Comparison of ENCODE assay signal across 8 mouse cellular contexts in genomic region chr3:97868024-97868689, GRCm38 (mm10). TPM values are rescaled to one million over a fixed set of nuclear protein-coding genes. Genes with fewer than 3 reads are reported as not detected.
DNase-seq lines count a peak whose midpoint lies in the region; ATAC-seq and TF ChIP-seq lines count a peak whose summit lies in the region.

No protein-coding gene starts in this region.

- no peaks in the 10 kb centered on the region for H3K9me3 ChIP-seq in neural tube, embryonic 11.5 days (ENCODE audit: control insufficient read depth, low read length)
- H3K9me3 ChIP-seq in embryonic facial prominence, embryonic 13.5 days: no peaks in the 10 kb centered on the region
- no peaks in the 10 kb centered on the region for H3K9me3 ChIP-seq in limb, embryonic 12.5 days
- H3K9me3 ChIP-seq in midbrain, embryonic 13.5 days: no peaks in the 10 kb centered on the region

- DNase-seq in neural tube, embryonic 11.5 days (ENCODE audit: low spot score): peak; percentile 60
- DNase-seq in neural tube, embryonic 10.5 days (ENCODE audit: extremely low spot score, low spot score): no peak
- peak; percentile 70 to 83 for DNase-seq in heart, adult 18-20 months
- peak; percentile 63 for DNase-seq in kidney, adult 11 months
- DNase-seq in spleen, adult 2 months (ENCODE audit: low read depth in 1 of 2, low spot score in 2 of 2): peak in 1 of 2 experiments; percentile 24

- peak; percentile 79 for ATAC-seq in neural tube, embryonic 11.5 days (ENCODE audit: insufficient read depth, low FRiP score, low TSS enrichment)
- no peak; the same call in 1 of the 2 replicates for ATAC-seq in embryonic facial prominence, embryonic 13.5 days (ENCODE audit: insufficient number of reproducible peaks, insufficient read depth, low FRiP score, low TSS enrichment, low read depth)
- ATAC-seq in limb, embryonic 12.5 days (ENCODE audit: insufficient number of reproducible peaks, insufficient read depth, low FRiP score, low TSS enrichment, low read depth): peak; percentile 66; the same call in 1 of the 2 replicates
- peak; percentile 96 for ATAC-seq in midbrain, embryonic 13.5 days

- WGBS in neural tube, embryonic 11.5 days: 4% methylated on average over 42 of the region's 42 CpGs
- WGBS in embryonic facial prominence, embryonic 13.5 days: 3% methylated on average over 42 of the region's 42 CpGs
- WGBS in limb, embryonic 12.5 days: 3% methylated on average over 42 of the region's 42 CpGs
- WGBS in midbrain, embryonic 13.5 days: 3% methylated on average over 42 of the region's 42 CpGs
- 5% methylated on average over 42 of the region's 42 CpGs for WGBS in spleen, adult 2 months

- H3K4me2 ChIP-seq in neural tube, embryonic 11.5 days (ENCODE audit: low read depth): peak overlapping the region; percentile 81
- peak overlapping the region; percentile 99 for H3K4me2 ChIP-seq in embryonic facial prominence, embryonic 13.5 days
- peak overlapping the region; percentile 96 for H3K4me2 ChIP-seq in limb, embryonic 12.5 days
- peak overlapping the region; percentile 84 for H3K4me2 ChIP-seq in midbrain, embryonic 13.5 days (replicated peaks)

- TF ChIP-seq CTCF in spleen, adult 2 months (IDR thresholded peaks at IDR 0.05; ENCODE audit: extremely low read depth, insufficient read depth, insufficient read length, insufficient replicate concordance): no peak

- TF ChIP-seq POLR2A in spleen, adult 2 months (IDR thresholded peaks at IDR 0.05; ENCODE audit: low read depth, low read length): no peak

- H3K27ac ChIP-seq in neural tube, embryonic 11.5 days (ENCODE audit: low read depth, low read length): no peak overlapping the region
- H3K27ac ChIP-seq in embryonic facial prominence, embryonic 13.5 days: no peak overlapping the region
- no peak overlapping the region for H3K27ac ChIP-seq in limb, embryonic 12.5 days
- H3K27ac ChIP-seq in midbrain, embryonic 13.5 days: no peak overlapping the region
- H3K27ac ChIP-seq in spleen, adult 2 months (ENCODE audit: insufficient read depth, low read length): no peak overlapping the region

- peak overlapping the region; percentile 45 for H3K9ac ChIP-seq in neural tube, embryonic 11.5 days (ENCODE audit: low read length)
- peak overlapping the region; percentile 72 for H3K9ac ChIP-seq in embryonic facial prominence, embryonic 13.5 days
- peak overlapping the region; percentile 61 for H3K9ac ChIP-seq in limb, embryonic 12.5 days (replicated peaks)
- peak overlapping the region; percentile 70 for H3K9ac ChIP-seq in midbrain, embryonic 13.5 days (replicated peaks)

- H3K27me3 ChIP-seq in neural tube, embryonic 11.5 days (ENCODE audit: control insufficient read depth, insufficient read depth, low read length): peaks cover 8% of the 10 kb centered on the region
- peaks cover 32% of the 10 kb centered on the region for H3K27me3 ChIP-seq in embryonic facial prominence, embryonic 13.5 days
- H3K27me3 ChIP-seq in limb, embryonic 12.5 days: peaks cover 51% of the 10 kb centered on the region
- H3K27me3 ChIP-seq in midbrain, embryonic 13.5 days: peaks cover 27% of the 10 kb centered on the region
- H3K27me3 ChIP-seq in spleen, adult 2 months (ENCODE audit: control insufficient read depth, insufficient read depth, low read length): peaks cover 18% of the 10 kb centered on the region

- H3K36me3 ChIP-seq in neural tube, embryonic 11.5 days (ENCODE audit: control insufficient read depth, insufficient read depth, low read length): no peaks in the 10 kb centered on the region
- H3K36me3 ChIP-seq in embryonic facial prominence, embryonic 13.5 days: no peaks in the 10 kb centered on the region
- H3K36me3 ChIP-seq in limb, embryonic 12.5 days: no peaks in the 10 kb centered on the region
- H3K36me3 ChIP-seq in midbrain, embryonic 13.5 days: no peaks in the 10 kb centered on the region
- H3K36me3 ChIP-seq in spleen, adult 2 months (ENCODE audit: control insufficient read depth, insufficient read depth, low read length): no peaks in the 10 kb centered on the region

- peak overlapping the region; percentile 40 for H3K4me3 ChIP-seq in neural tube, embryonic 11.5 days (ENCODE audit: low read depth, low read length)
- H3K4me3 ChIP-seq in embryonic facial prominence, embryonic 13.5 days: peak overlapping the region; percentile 55
- peak overlapping the region; percentile 52 for H3K4me3 ChIP-seq in limb, embryonic 12.5 days (replicated peaks)
- peak overlapping the region; percentile 53 for H3K4me3 ChIP-seq in midbrain, embryonic 13.5 days (replicated peaks)
- H3K4me3 ChIP-seq in spleen, adult 2 months (ENCODE audit: extremely low read depth, insufficient read depth, insufficient read length): peak overlapping the region; percentile 50

- H3K4me1 ChIP-seq in neural tube, embryonic 11.5 days (ENCODE audit: control insufficient read depth, insufficient read depth, low read length): peaks cover 5% of the 10 kb centered on the region; the same call in 1 of the 2 replicates
- peaks cover 14% of the 10 kb centered on the region for H3K4me1 ChIP-seq in embryonic facial prominence, embryonic 13.5 days
- peaks cover 12% of the 10 kb centered on the region for H3K4me1 ChIP-seq in limb, embryonic 12.5 days (replicated peaks)
- H3K4me1 ChIP-seq in midbrain, embryonic 13.5 days (replicated peaks): peaks cover 18% of the 10 kb centered on the region
- H3K4me1 ChIP-seq in spleen, adult 2 months (ENCODE audit: control insufficient read depth, insufficient read depth, insufficient read length): peaks cover 4% of the 10 kb centered on the region; the same call in 1 of the 2 replicates

RNA-seq across cellular contexts. Expression of gene Pde4dip, which starts 20.4 kb away (rescaled TPM):
- 40.6 and 49.7 TPM in 2 replicates for polyA plus RNA-seq in neural tube, embryonic 11.5 days (2014; fragmentation: Nextera tagmentation; extraction: Ambion mirVana)
- 21.9 and 27.7 TPM in 2 replicates for polyA plus RNA-seq in embryonic facial prominence, embryonic 13.5 days (2015; fragmentation: Nextera tagmentation; extraction: Ambion mirVana)
- total RNA-seq in heart, adult 18-20 months (2021): 1,000 to 10,000 TPM; 1,617 to 1,852 TPM
- 31.9 and 35.8 TPM in 2 replicates for polyA plus RNA-seq in limb, embryonic 12.5 days (2016; fragmentation: Nextera tagmentation; extraction: Ambion mirVana)
- 46.6 and 48.0 TPM in 2 replicates for polyA plus RNA-seq in midbrain, embryonic 13.5 days (2015; fragmentation: Nextera tagmentation; extraction: Ambion mirVana)
- polyA plus RNA-seq in spleen, adult 2 months (2012; rRNA removed): 9.9 and 12.0 TPM in 2 replicates

RNA-seq across cellular contexts. Expression of gene Sec22b, which starts 32.8 kb away (rescaled TPM):
- polyA plus RNA-seq in neural tube, embryonic 11.5 days (2014; fragmentation: Nextera tagmentation; extraction: Ambion mirVana): 136 and 138 TPM in 2 replicates
- polyA plus RNA-seq in embryonic facial prominence, embryonic 13.5 days (2015; fragmentation: Nextera tagmentation; extraction: Ambion mirVana): 141 and 145 TPM in 2 replicates
- total RNA-seq in heart, adult 18-20 months (2021): 10 to 100 TPM; 49.2 to 52.3 TPM
- 122 and 130 TPM in 2 replicates for polyA plus RNA-seq in limb, embryonic 12.5 days (2016; fragmentation: Nextera tagmentation; extraction: Ambion mirVana)
- polyA plus RNA-seq in midbrain, embryonic 13.5 days (2015; fragmentation: Nextera tagmentation; extraction: Ambion mirVana): 103 TPM in 2 replicates
- polyA plus RNA-seq in spleen, adult 2 months (2012; rRNA removed): 15.8 and 17.1 TPM in 2 replicates
